Mouse (Mus musculus) hindbrain, embryonic 11.5 days (tissue): ENCODE measurements around the gene Tbk1. TPM values are rescaled to one million over a fixed set of nuclear protein-coding genes. Genes with fewer than 3 reads are reported as not detected.

Experiments
- ATAC-seq: fragments of 200-750 bp; cut with Nextera tagmentation; 2 replicates; pipeline ENCODE4 v1.8.0; 2017; ENCODE audit warnings: mild to moderate bottlenecking, moderate TSS enrichment, moderate library complexity; ENCODE audit not compliant: low FRiP score
- DNase-seq: peaks from one replicate; pipeline ENCODE4 v3.0.0-alpha.2; 2015; ENCODE audit warnings: low spot score
- H3K27ac ChIP-seq: fragments of 300-500 bp; sonication (generic); 2 replicates; pipeline ENCODE4 v1.5.1; 2014; ENCODE audit warnings: mild to moderate bottlenecking, low read depth, low read length
- H3K27me3 ChIP-seq: fragments of 300-500 bp; sonication (generic); 2 replicates; pipeline ENCODE4 v1.6.1; 2014; ENCODE audit warnings: mild to moderate bottlenecking, low read length, moderate library complexity, mixed read lengths; ENCODE audit not compliant: control insufficient read depth, insufficient read depth
- H3K36me3 ChIP-seq: fragments of 300-500 bp; sonication (generic); 2 replicates; pipeline ENCODE4 v1.6.1; 2014; ENCODE audit warnings: mild to moderate bottlenecking, low read length, moderate library complexity, mixed read lengths; ENCODE audit not compliant: control insufficient read depth, insufficient read depth
- H3K4me1 ChIP-seq: fragments of 300-500 bp; sonication (generic); replicated peaks from 2 replicates; pipeline ENCODE4 v1.6.1; 2014; ENCODE audit warnings: low read length, mixed read lengths; ENCODE audit not compliant: control insufficient read depth, insufficient read depth
- H3K4me2 ChIP-seq: fragments of 300-500 bp; sonication (generic); replicated peaks from 2 replicates; pipeline ENCODE4 v1.6.1; 2014; ENCODE audit warnings: mild to moderate bottlenecking, low read depth, low read length
- H3K4me3 ChIP-seq: fragments of 300-500 bp; sonication (generic); 2 replicates; pipeline ENCODE4 v1.5.1; 2014; ENCODE audit warnings: low read depth, low read length
- H3K9ac ChIP-seq: fragments of 300-500 bp; sonication (generic); 2 replicates; pipeline ENCODE4 v1.6.1; 2014; ENCODE audit warnings: low read depth, low read length
- H3K9me3 ChIP-seq: fragments of 300-500 bp; sonication (generic); 2 replicates; pipeline ENCODE4 v1.6.1; 2016; ENCODE audit warnings: low read length; ENCODE audit not compliant: control insufficient read depth
- WGBS: fragments of 180-500 bp; shearing (Covaris S2); extraction: QIAGEN DNeasy Blood & Tissue Kit; methylation state at CpG from one replicate; pipeline ENCODE4 v1.1.7; 2014; 5-methylcytosine and 5-hydroxymethylcytosine counted together
- polyA plus RNA-seq: library from polyadenylated mRNA; unstranded; fragments of >200 nt; fragmentation: Nextera tagmentation; extraction: Ambion mirVana; gene quantifications from 2 replicates; pipeline ENCODE4 v1.2.1, GENCODE M21; 2014

Tbk1 gene
- polyA plus RNA-seq, 1 experiment from 2014 or later: 36.4 TPM

- no peak overlapping the region for H3K4me3 ChIP-seq
- no peak overlapping the region for H3K9ac ChIP-seq
- H3K4me1 ChIP-seq: 0 out of 2 replicates have a peak, but pooled peaks cover 2% of the 10 kb centered on the region
- H3K9me3 ChIP-seq: no peaks in the 10 kb centered on the region
- H3K36me3 ChIP-seq: peaks cover 8% of the 10 kb centered on the region; the same call in 1 of the 2 replicates
- 97% methylated on average over 10 of the region's 10 CpGs for WGBS
- no peak overlapping the region for H3K27ac ChIP-seq
- ATAC-seq: no peak
- H3K4me2 ChIP-seq: no peak overlapping the region
- H3K27me3 ChIP-seq: no peaks in the 10 kb centered on the region
- no peak for DNase-seq
These were observed 2.6 kb downstream of the Tbk1 start for GRCm38 (mm10) chr10:121584033-121584432.

DNA sequence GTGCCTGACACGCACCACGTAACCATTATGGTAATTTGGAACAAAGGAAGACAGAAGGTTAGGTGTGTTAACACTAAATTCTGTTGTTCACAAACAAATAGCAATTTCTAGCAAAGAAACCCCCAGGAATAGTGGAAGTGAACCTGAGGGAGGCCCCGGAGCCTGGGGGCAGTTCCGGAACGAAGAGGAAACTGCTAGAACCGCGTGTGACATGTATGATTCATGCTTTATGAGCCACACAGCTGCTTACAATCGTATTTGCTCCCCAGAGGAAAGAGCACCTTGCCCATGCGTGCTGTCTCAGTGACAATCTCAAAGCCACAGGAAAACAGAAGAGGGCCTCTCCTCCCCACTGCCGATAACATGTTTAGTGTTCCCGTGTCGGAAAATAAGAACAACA, 3.6 kb downstream of the Tbk1 start:
- Histone ChIP-seq H3K9ac (no peak overlapping the region), H3K4me2 (no peak overlapping the region), H3K4me3 (no peak overlapping the region), H3K27me3 (no peaks in the 10 kb centered on the region), H3K27ac (no peak overlapping the region), H3K36me3 (peaks cover 8% of the 10 kb centered on the region; the same call in 1 of the 2 replicates), H3K4me1 (0 out of 2 replicates have a peak, but pooled peaks cover 2% of the 10 kb centered on the region), H3K9me3 (no peaks in the 10 kb centered on the region)
- 93% methylated on average over 12 of the region's 12 CpGs for WGBS
- ATAC-seq (no peak), DNase-seq (no peak)

GRCm38 (mm10) chr10:121582287-121582686, 4.3 kb downstream of the Tbk1 start:
- WGBS: 94% methylated on average over 8 of the region's 8 CpGs
- no peak for ATAC-seq
- H3K36me3 ChIP-seq: peaks cover 8% of the 10 kb centered on the region; the same call in 1 of the 2 replicates

DNA sequence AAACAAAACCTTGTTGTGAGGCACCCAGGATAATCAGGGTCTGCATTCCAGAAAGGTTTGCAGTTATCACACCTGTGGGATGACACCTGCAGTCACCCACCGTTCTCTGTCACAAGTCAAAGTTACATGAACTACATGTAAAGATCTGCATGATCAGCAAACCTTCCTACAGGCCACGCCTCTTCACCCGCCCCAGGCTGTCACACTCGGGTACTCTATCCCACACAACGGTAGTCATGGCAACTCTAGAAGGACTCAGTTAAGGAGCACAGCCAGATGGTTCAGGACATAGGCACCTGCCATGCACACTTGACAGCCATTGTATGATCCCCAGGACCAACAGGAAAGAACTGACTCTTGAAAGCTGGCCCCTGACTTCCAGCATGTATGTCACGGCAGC, 5.2 kb downstream of the Tbk1 start:
- no peak overlapping the region for H3K4me2 ChIP-seq
- H3K27me3 ChIP-seq: no peaks in the 10 kb centered on the region
- no peak for DNase-seq
- H3K9ac ChIP-seq: no peak overlapping the region
- no peaks in the 10 kb centered on the region for H3K9me3 ChIP-seq
- whole genome bisulfite sequencing: 75% methylated on average over 6 of the region's 6 CpGs
- 0 out of 2 replicates have a peak, but pooled peaks cover 2% of the 10 kb centered on the region for H3K4me1 ChIP-seq
- no peak overlapping the region for H3K27ac ChIP-seq
- no peak for ATAC-seq
- no peak overlapping the region for H3K4me3 ChIP-seq
- H3K36me3 ChIP-seq: peaks cover 8% of the 10 kb centered on the region; the same call in 1 of the 2 replicates

More at GRCm38 (mm10) chr10:121582287-121582686, 4.3 kb downstream of the Tbk1 start:
- no peak overlapping the region; the same call in 1 of the 2 replicates for H3K4me3 ChIP-seq
- H3K27ac ChIP-seq: no peak overlapping the region
- no peaks in the 10 kb centered on the region for H3K27me3 ChIP-seq
- no peak overlapping the region for H3K9ac ChIP-seq
- H3K4me1 ChIP-seq: 0 out of 2 replicates have a peak, but pooled peaks cover 2% of the 10 kb centered on the region
- H3K4me2 ChIP-seq: no peak overlapping the region
- no peaks in the 10 kb centered on the region for H3K9me3 ChIP-seq
- DNase-seq: no peak

DNA sequence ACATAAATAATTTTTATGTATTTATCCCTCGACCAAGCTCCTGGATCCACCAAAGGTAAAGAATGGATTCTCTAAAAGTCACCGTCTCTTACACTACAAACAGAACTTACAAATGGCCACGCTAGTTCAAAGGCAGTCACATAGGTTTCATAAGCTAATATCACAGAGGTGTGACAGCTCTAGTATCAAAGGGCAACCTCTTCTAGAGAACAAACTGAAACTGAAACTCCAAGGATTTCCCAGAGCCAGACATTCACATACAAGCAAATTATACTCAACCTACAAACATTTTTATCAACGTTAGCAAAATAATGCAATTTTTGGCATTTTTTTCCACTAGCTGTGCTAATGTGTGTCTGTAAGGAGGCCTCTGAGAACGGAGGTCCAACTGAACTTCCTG, 6.2 kb downstream of the Tbk1 start:
- 97% methylated on average over 5 of the region's 5 CpGs for WGBS
- H3K4me2 ChIP-seq: no peak overlapping the region
- 0 out of 2 replicates have a peak, but pooled peaks cover 2% of the 10 kb centered on the region for H3K4me1 ChIP-seq
- no peak for ATAC-seq
- H3K9ac ChIP-seq: no peak overlapping the region
- DNase-seq: no peak
- H3K9me3 ChIP-seq: no peaks in the 10 kb centered on the region
- H3K4me3 ChIP-seq: no peak overlapping the region
- H3K27ac ChIP-seq: no peak overlapping the region
- no peaks in the 10 kb centered on the region for H3K27me3 ChIP-seq
- peaks cover 8% of the 10 kb centered on the region; the same call in 1 of the 2 replicates for H3K36me3 ChIP-seq

DNA sequence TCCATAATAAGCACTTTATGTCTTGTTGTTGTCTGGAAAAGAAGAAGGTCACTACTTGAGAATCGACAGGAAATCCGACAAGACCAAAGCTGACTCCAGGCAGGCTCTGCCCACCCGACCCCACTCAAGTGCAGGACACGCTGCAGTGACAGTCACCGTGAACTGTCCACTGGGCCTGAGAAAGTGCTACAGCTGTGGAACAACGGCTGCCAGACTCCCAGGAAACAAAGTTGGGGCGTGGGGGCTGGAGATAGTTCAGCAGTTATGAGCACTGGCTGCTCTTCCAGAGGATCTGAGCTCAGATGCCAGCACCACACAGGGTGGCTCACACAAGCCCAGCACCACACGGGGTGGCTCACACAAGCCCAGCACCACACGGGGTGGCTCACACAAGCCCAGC, 10.2 kb downstream of the Tbk1 start:
- WGBS: 90% methylated on average over 9 of the region's 9 CpGs

GRCm38 (mm10) chr10:121571511-121572147, 15.0 kb downstream of the Tbk1 start:
- Histone ChIP-seq H3K27ac (no peak overlapping the region), H3K27me3 (no peaks in the 10 kb centered on the region), H3K4me3 (no peak overlapping the region), H3K9me3 (no peaks in the 10 kb centered on the region), H3K36me3 (peaks cover 8% of the 10 kb centered on the region; the same call in 1 of the 2 replicates), H3K4me1 (0 out of 2 replicates have a peak, but pooled peaks cover 2% of the 10 kb centered on the region), H3K9ac (no peak overlapping the region), H3K4me2 (no peak overlapping the region)
- DNase-seq: no peak
- ATAC-seq: no peak
- 96% methylated on average over 22 of the region's 22 CpGs for WGBS

More for the DNA sequence above, 10.2 kb downstream of the Tbk1 start:
- H3K9me3 ChIP-seq: no peaks in the 10 kb centered on the region
- H3K4me2 ChIP-seq: no peak overlapping the region
- H3K27ac ChIP-seq: no peak overlapping the region
- DNase-seq: no peak
- no peaks in the 10 kb centered on the region for H3K4me1 ChIP-seq
- no peak overlapping the region for H3K9ac ChIP-seq
- peaks cover 11% of the 10 kb centered on the region for H3K36me3 ChIP-seq
- H3K27me3 ChIP-seq: no peaks in the 10 kb centered on the region
- ATAC-seq: no peak
- H3K4me3 ChIP-seq: no peak overlapping the region

DNA sequence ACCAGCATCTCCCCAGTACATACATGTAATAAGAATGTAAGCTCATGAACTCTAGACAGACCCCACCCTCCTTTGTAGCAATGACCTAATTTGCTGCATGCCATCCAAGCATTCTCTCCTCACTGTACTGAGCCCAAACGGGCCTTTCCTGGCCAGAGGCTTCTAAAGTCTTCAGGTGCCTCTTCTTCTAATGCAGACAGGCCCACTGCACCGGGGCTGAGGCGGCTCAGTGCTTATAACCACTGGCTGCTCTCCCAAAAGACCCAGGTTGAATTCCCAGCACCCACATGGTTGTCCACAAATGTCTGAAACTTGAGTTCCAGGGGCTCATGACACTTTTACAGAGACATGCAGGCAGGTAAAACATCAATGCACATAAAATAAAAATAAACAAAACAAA, 15.6 kb downstream of the Tbk1 start:
- H3K4me3 ChIP-seq: no peak overlapping the region
- no peak for DNase-seq
- no peak overlapping the region for H3K9ac ChIP-seq
- H3K36me3 ChIP-seq: peaks cover 8% of the 10 kb centered on the region; the same call in 1 of the 2 replicates
- ATAC-seq: no peak
- H3K27ac ChIP-seq: no peak overlapping the region
- 0 out of 2 replicates have a peak, but pooled peaks cover 2% of the 10 kb centered on the region for H3K4me1 ChIP-seq
- H3K4me2 ChIP-seq: no peak overlapping the region
- no peaks in the 10 kb centered on the region for H3K27me3 ChIP-seq
- 87% methylated on average over 3 of the region's 3 CpGs for WGBS
- H3K9me3 ChIP-seq: no peaks in the 10 kb centered on the region

DNA sequence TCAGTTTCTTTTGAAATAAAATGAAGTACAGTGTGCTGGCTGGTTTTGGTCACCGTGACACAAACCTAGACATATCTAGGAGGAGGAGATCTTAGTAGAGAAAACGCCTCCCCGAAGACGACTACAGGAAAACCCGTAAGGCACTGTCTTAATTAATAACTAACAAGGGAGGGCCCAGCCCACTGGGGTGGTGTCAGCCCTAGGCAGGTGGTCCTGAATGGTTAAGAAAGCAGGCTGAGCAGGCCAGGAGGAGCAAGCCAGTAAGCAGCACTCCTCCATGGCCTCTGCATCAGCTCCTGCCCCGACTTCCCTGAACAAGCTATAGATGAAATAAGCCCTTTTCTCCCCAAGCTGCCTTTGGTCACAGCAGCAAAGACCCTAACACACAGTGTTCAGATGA, 16.8 kb downstream of the Tbk1 start:
- 0 out of 2 replicates have a peak, but pooled peaks cover 2% of the 10 kb centered on the region for H3K4me1 ChIP-seq
- no peak for ATAC-seq
- H3K4me3 ChIP-seq: no peak overlapping the region
- no peak overlapping the region; the same call in 1 of the 2 replicates for H3K27ac ChIP-seq
- H3K9me3 ChIP-seq: no peaks in the 10 kb centered on the region
- H3K4me2 ChIP-seq: no peak overlapping the region
- no peak overlapping the region for H3K9ac ChIP-seq
- no peak for DNase-seq
- 74% methylated on average over 6 of the region's 6 CpGs for WGBS
- no peaks in the 10 kb centered on the region for H3K27me3 ChIP-seq
- H3K36me3 ChIP-seq: peaks cover 8% of the 10 kb centered on the region; the same call in 1 of the 2 replicates
